Mouse (Mus musculus): ENCODE measurements at regions not wholly inside any gene's neighbourhood (a gene's known extent, or its start where the extent isn't known, plus 50 kb on each side); places are given as distances from the start of the nearest gene placed in this dataset.

- TF ChIP-seq CTCF (IDR thresholded peaks at IDR 0.05) (no peak), EP300 (IDR thresholded peaks at IDR 0.05) (no peak)
Measured at GRCm38 (mm10) chr6:51798577-51799240, 213.6 kb downstream of the Skap2 start.
